Mouse (Mus musculus): ENCODE data around the gene Olfr305.
"Not testable (repeated sequence)": the region's sequence is repeated elsewhere in the genome, so short reads cannot be mapped to it uniquely, and the experiment has no call there.

The Olfr305 gene

DNA sequence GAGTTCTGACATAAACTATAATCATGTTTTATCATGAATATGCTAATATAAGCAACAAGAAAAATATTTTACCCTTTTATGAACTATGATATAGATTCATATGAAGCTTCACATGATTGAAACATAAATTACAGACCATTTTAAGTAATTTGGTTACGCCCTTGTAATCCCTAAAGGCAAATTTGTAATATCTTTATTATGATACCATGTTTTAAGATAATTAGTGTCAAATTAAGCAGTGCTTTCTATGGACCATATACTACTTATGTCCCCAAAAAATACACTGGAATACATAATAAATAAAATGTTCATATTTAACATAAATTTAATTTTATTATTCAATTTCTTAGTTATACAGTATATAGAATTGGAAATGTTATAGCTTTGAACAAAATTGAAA lies at the start of gene Olfr305:
Olfr305 (minus strand) TSS at position 101 of the 400 bp plus-strand sequence.
- no peak for ATAC-seq (ENCODE audit: low TSS enrichment)

- ATAC-seq (ENCODE audit: low TSS enrichment): no peak
Observed at GRCm38 (mm10) chr7:86403546-86403945, 36.8 kb upstream of the Olfr305 start, which contains the start of gene Olfr301. Olfr301 (plus strand) TSS chr7:86403846.

DNA sequence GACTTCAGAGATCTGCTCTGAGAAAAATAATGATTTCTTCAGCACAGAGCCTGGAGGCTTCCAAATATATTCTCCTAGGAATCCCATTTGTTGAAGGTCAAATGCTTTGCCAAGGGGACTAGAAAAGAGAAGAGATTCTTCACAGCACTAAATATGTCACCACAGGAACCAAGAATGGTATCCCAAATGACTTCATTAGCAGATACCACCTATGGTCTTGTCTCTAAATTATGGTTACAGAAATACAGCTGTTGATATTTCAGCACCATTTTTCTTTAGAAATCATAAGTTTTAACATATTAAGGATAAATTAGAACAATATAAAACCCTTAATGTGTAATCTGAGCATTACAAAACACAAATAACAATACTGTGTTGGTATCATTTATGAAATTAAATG lies 31.0 kb upstream of the Olfr305 start, which contains the start of gene Olfr303:
Olfr303 (minus strand) TSS at position 101 of the 400 bp plus-strand sequence.
- ATAC-seq (ENCODE audit: low TSS enrichment): no peak

DNA sequence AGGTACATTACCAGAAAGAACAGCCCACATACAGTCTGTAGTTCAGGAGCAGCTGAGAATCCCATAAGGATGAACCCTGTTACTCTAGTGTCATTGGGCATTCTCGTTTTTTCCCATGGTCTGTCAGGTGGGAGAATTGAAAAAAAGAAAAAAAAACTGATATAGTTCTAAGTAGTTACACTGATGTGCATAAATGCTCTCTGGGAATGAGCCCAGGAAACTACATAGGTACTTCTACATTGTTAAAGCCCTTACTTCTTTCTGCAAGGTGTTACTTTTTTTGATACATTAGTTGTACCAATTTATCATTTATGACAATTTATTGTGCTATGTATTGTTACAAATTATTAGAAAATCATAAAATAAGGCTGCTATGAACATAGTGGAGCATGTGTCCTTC lies 19.8 kb upstream of the Olfr305 start, which contains the start of gene Olfr304:
Olfr304 (minus strand) TSS at position 101 of the 400 bp plus-strand sequence.
- no peak for ATAC-seq (ENCODE audit: low TSS enrichment)

DNA sequence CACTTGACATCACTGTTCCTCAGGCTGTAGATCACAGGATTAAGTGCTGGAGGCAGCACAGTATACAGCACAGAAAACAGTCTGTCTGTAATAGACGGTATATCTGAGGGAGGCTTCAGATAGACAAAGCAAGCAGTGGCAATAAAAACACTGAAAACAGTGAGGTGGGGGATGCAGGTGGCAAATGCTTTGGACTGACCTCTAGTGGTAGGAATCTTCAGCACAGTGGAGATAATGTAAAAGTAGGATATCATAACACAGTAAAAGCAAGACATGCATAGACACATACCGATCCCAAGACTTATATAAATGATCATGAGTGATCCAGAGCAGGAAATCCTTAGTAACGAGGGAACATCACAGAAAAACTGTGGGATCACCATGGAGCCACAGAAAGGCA lies 19.0 kb upstream of the Olfr305 start:
- no peak for ATAC-seq (ENCODE audit: low TSS enrichment)

- not testable (repeated sequence) for ATAC-seq (ENCODE audit: low TSS enrichment)
Observed at GRCm38 (mm10) chr7:86346296-86346695, 20.4 kb downstream of the Olfr305 start.

DNA sequence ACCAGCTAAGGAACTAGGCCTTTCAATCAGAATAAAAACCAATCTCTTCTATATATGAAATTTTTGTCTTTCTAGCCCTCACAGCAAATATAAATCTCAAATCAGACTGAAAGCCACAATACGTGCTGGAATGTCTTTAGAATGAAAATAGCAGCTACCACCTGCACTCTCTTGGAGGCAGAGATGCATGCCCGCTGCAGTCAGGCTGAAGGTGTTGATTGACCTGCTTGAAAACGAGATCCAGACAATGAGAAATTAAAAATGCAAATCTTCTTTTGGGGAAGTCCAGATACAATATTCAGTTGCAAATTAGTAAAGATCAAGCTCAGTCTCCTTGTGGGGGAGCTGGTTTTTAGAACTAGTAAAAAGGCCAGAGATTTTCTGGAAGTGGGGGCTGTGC lies 22.5 kb downstream of the Olfr305 start:
- no peak for ATAC-seq (ENCODE audit: low TSS enrichment)

DNA sequence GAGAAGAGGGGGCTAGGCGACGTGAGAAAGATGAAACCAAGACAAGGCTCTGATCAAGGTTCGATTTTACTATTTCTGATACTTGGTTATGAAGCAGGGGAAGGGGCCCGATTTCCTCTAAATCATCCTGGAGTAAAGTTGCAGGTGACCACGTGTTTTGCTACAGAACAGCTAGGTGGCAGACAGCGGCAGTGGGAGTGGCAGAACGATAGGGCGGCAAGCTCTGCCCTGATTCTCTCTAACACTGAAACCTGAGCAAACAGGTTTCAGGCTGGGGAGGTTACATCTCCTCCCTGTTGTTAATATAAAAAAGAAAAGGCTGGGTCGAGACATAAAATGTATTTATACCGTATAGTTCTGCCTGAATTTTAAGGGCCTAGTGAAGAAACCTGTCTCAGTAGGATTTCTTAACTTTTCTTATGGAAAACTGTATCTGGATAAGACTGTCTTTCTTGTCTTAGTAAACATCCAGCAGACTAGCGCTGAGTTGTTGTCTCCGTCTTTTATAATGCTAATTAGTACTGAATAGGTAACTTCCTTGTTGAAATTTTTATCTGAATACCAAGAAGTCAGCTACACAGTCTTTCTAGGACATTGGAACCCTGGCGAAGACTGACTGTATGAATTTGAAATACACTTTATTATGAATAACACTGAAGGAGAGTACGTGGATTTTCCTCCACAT lies 23.7 kb downstream of the Olfr305 start:
- no peak for ATAC-seq (ENCODE audit: low TSS enrichment)

DNA sequence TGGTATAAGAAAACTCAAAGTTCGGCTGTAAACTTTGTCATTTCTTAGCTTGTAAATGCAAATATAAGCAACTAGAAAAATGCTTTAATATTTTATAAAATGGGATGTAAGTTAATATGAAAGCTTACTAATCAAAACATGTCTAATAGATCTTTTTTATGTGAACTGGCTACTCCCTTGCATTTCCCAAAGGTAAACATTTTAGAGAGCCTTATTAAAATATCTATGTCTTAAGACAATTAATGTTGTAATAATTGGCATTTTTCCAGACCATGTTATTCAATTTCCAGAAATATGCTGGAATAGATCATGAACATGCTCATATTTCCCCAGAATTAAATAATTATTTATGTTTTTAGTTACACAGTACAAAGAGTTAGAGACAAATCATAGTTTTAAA lies 29.2 kb downstream of the Olfr305 start, which contains the start of gene Olfr307:
Olfr307 (minus strand) TSS at position 101 of the 400 bp plus-strand sequence.
- ATAC-seq (ENCODE audit: low TSS enrichment): no peak

DNA sequence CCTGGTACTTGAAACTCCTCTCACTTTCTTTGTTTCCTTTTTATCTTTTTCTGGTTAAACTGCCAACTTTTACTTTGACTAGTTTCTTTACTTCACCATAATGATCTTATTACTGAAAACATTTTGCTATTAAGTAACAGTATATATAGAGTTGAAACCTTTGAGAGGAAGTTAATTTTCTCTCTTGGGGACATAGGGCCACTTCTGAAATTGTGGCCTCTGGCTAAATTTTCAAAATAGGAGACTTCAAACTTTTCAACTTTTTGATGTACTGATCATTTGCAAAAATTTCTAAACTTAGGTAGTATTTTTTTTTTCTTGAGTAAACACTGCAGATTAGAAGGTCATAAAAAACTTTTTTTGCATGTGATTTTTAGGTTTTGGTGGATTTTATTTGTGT lies 41.2 kb downstream of the Olfr305 start, which contains the start of gene Olfr308:
Olfr308 (minus strand) TSS at position 101 of the 400 bp plus-strand sequence.
- no peak for ATAC-seq (ENCODE audit: low TSS enrichment)

GRCm38 (mm10) chr7:86321323-86321722 lies 45.4 kb downstream of the Olfr305 start:
- ATAC-seq (ENCODE audit: low TSS enrichment): no peak

DNA sequence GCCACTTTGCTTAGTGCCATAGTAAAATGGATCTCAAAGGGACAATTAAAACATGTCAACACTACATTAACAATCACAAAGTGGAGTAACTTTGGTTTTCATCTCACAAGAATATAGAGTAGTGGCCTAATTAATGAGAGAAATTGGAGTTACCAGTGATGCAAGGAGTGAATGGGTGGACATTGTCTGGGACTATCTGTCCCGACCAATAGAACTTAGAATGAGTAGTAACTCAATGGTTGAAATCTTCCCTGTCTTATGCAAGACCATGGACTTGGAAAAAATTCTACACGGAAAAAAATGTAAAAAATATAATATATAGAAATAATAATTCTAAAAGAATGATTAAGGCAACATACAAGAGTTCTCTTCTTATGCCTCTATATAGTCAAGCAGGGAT lies 53.1 kb downstream of the Olfr305 start, which contains the start of gene Olfr309:
Olfr309 (minus strand) TSS at position 101 of the 400 bp plus-strand sequence.
- ATAC-seq (ENCODE audit: low TSS enrichment): no peak
